In genomic region chr12:109397175-109398058, GRCm38 (mm10) we compare ENCODE assay signal across 11 mouse cellular contexts. TPM values are rescaled to one million over a fixed set of nuclear protein-coding genes. Genes with fewer than 3 reads are reported as not detected.
A peak's percentile ranks its signal among the peaks of the same experiment; 100 is the strongest.
DNase-seq lines count a peak whose midpoint lies in the region; ATAC-seq and TF ChIP-seq lines count a peak whose summit lies in the region.
"Had no signal": no experiment of that assay in that cellular context is flagged by ENCODE, and none has a peak within 500 bp of the region (broad histone marks: within the 10 kb centered on the region; RNA-seq: fewer than 3 reads in every experiment).

No protein-coding gene starts in this region.

- peaks cover 35% of the 10 kb centered on the region for H3K4me1 ChIP-seq in kidney, embryonic 16.5 days (ENCODE audit: insufficient read depth, low read length)

- peak overlapping the region; percentile 23 for H3K9ac ChIP-seq in kidney, embryonic 16.5 days (replicated peaks; ENCODE audit: low read length)

- no peak overlapping the region for H3K4me3 ChIP-seq in gastrocnemius, adult 2 months
- no peak overlapping the region for H3K4me3 ChIP-seq in kidney, embryonic 16.5 days (ENCODE audit: low read length)

- 59% methylated on average over 12 of the region's 12 CpGs for WGBS in kidney, embryonic 16.5 days

- H3K27ac ChIP-seq in gastrocnemius, adult 2 months, result no peak overlapping the region
- no peak overlapping the region for H3K27ac ChIP-seq in kidney, embryonic 16.5 days (ENCODE audit: low read length)

- no peak for TF ChIP-seq CTCF in gastrocnemius, adult 2 months (IDR thresholded peaks at IDR 0.05)

- no peaks in the 10 kb centered on the region for H3K9me3 ChIP-seq in kidney, embryonic 16.5 days (ENCODE audit: low read length)

- H3K4me2 ChIP-seq in kidney, embryonic 16.5 days (replicated peaks; ENCODE audit: low read depth, low read length), result no peak overlapping the region

- intact Hi-C loops in gastrocnemius, adult 2 months (cut with DNase I), result no loop called here

- H3K36me3 ChIP-seq in kidney, embryonic 16.5 days (ENCODE audit: insufficient read depth, low read length), result no peaks in the 10 kb centered on the region

- 0 out of 2 replicates have a peak, but pooled peaks cover 6% of the 10 kb centered on the region for H3K27me3 ChIP-seq in kidney, embryonic 16.5 days (ENCODE audit: insufficient read depth, low read length)

- no peak for ATAC-seq in kidney, embryonic 16.5 days (ENCODE audit: low FRiP score, low TSS enrichment)
- ATAC-seq: activated CD4-positive, CD25-positive, alpha-beta regulatory T cell, adult 4 months; lung, postnatal 0 days had no signal

- peak; percentile 43 for DNase-seq in gastrocnemius, postnatal 10 days
- no peak for DNase-seq in gastrocnemius, adult 2 months
- no peak for DNase-seq in kidney, adult 11 months
- DNase-seq in Muller cell, postnatal 12 days (ENCODE audit: inconsistent ontology term), result peak; percentile 91
- peak; percentile 11 to 29 for DNase-seq in kidney, postnatal 25 days
- no peak for DNase-seq in right cerebral cortex, postnatal 14 days
- DNase-seq: cerebellum, adult 11 months; right cerebral cortex, postnatal 25 days had no signal

RNA-seq across cellular contexts. Expression of gene Dlk1, which starts 55.2 kb away (rescaled TPM):
- 1,000 to 10,000 TPM in 1 of 2 experiments, 100 to 1,000 TPM in 1; 774 to 1,034 TPM for total RNA-seq in gastrocnemius, postnatal 10 days (2021)
- 1 to 10 TPM in 1 of 2 experiments, under 1 TPM in 1; 0.45 to 1.7 TPM for total RNA-seq in gastrocnemius, adult 2 months (2021)
- 91.9 and 111 TPM in 2 replicates for polyA plus RNA-seq in kidney, embryonic 16.5 days (2015; fragmentation: Nextera tagmentation; extraction: Ambion mirVana)
- polyA plus RNA-seq: activated CD4-positive, CD25-positive, alpha-beta regulatory T cell, adult 4 months had no signal

Comparison
In these comparisons a context has a peak if more than half of its experiments do, and no peak if none do; other contexts are left out.
1. DNase-seq: peak in gastrocnemius, postnatal 10 days (single experiment), Muller cell, postnatal 12 days (single experiment) and kidney, postnatal 25 days (2 of 2); none in gastrocnemius, adult 2 months (single experiment), kidney, adult 11 months (single experiment) and right cerebral cortex, postnatal 14 days (single experiment).
2. RNA of gene Dlk1, which starts 55.2 kb away (total RNA-seq): 774 to 1,034 TPM in gastrocnemius, postnatal 10 days; 0.45 to 1.7 TPM in gastrocnemius, adult 2 months; every median in the first group is over 100 times any median in the second.